Mouse (Mus musculus): ENCODE measurements around the gene Cacna1a. TPM values are rescaled to one million over a fixed set of nuclear protein-coding genes. Genes with fewer than 3 reads are reported as not detected.

The Cacna1a gene
- polyA plus RNA-seq, 1 experiment from 2014 or later, result 13.8 TPM

- under 1% methylated on average over 104 of the region's 106 CpGs for WGBS
- peak overlapping the region; percentile 74 for H3K9ac ChIP-seq (replicated peaks; ENCODE audit: low read length)
- peaks cover 23% of the 10 kb centered on the region for H3K4me1 ChIP-seq (ENCODE audit: control insufficient read depth, insufficient read depth, low read length)
- H3K27me3 ChIP-seq (ENCODE audit: control insufficient read depth, insufficient read depth, low read length), result no peaks in the 10 kb centered on the region
- DNase-seq, result peak; percentile 99
- H3K9me3 ChIP-seq (ENCODE audit: control insufficient read depth, low read length), result no peaks in the 10 kb centered on the region
- H3K36me3 ChIP-seq (ENCODE audit: control insufficient read depth, insufficient read depth, low read length), result peaks cover 5% of the 10 kb centered on the region
- H3K4me2 ChIP-seq (ENCODE audit: low read length), result peak overlapping the region; percentile 85
- H3K4me3 ChIP-seq (replicated peaks; ENCODE audit: low read depth, low read length), result peak overlapping the region; percentile 47
- peak overlapping the region; percentile 88 for H3K27ac ChIP-seq (replicated peaks; ENCODE audit: low read depth, low read length)
- ATAC-seq (ENCODE audit: low FRiP score, low TSS enrichment), result peak; percentile 91
Measured at GRCm38 (mm10) chr8:84639162-84640009, 251.1 kb downstream of the Cacna1a start.

GRCm38 (mm10) chr8:84640010-84640588 is 251.9 kb downstream of the Cacna1a start:
- ATAC-seq (ENCODE audit: low FRiP score, low TSS enrichment) (no peak), DNase-seq (peak; percentile 8)
- Histone ChIP-seq H3K9me3 (ENCODE audit: control insufficient read depth, low read length) (no peaks in the 10 kb centered on the region), H3K4me1 (ENCODE audit: control insufficient read depth, insufficient read depth, low read length) (peaks cover 17% of the 10 kb centered on the region), H3K36me3 (ENCODE audit: control insufficient read depth, insufficient read depth, low read length) (peaks cover 5% of the 10 kb centered on the region), H3K27ac (replicated peaks; ENCODE audit: low read depth, low read length) (peak overlapping the region; percentile 60), H3K9ac (replicated peaks; ENCODE audit: low read length) (no peak overlapping the region), H3K4me2 (ENCODE audit: low read length) (peak overlapping the region; percentile 85), H3K4me3 (replicated peaks; ENCODE audit: low read depth, low read length) (peak overlapping the region; percentile 42), H3K27me3 (ENCODE audit: control insufficient read depth, insufficient read depth, low read length) (no peaks in the 10 kb centered on the region)
- WGBS, result 29% methylated on average over 9 of the region's 9 CpGs

GRCm38 (mm10) chr8:84640617-84641294 is 252.5 kb downstream of the Cacna1a start:
- no peak overlapping the region for H3K27ac ChIP-seq (replicated peaks; ENCODE audit: low read depth, low read length)
- 69% methylated on average over 7 of the region's 7 CpGs for WGBS
- no peak overlapping the region for H3K9ac ChIP-seq (replicated peaks; ENCODE audit: low read length)
- ATAC-seq (ENCODE audit: low FRiP score, low TSS enrichment) (no peak), DNase-seq (no peak)
- H3K4me1 ChIP-seq (ENCODE audit: control insufficient read depth, insufficient read depth, low read length), result peaks cover 10% of the 10 kb centered on the region
- H3K4me3 ChIP-seq (replicated peaks; ENCODE audit: low read depth, low read length), result no peak overlapping the region
- H3K36me3 ChIP-seq (ENCODE audit: control insufficient read depth, insufficient read depth, low read length), result peaks cover 5% of the 10 kb centered on the region
- no peak overlapping the region for H3K4me2 ChIP-seq (ENCODE audit: low read length)
- H3K27me3 ChIP-seq (ENCODE audit: control insufficient read depth, insufficient read depth, low read length), result no peaks in the 10 kb centered on the region
- no peaks in the 10 kb centered on the region for H3K9me3 ChIP-seq (ENCODE audit: control insufficient read depth, low read length)

- DNase-seq, result no peak
- Histone ChIP-seq H3K9ac (replicated peaks; ENCODE audit: low read length) (no peak overlapping the region), H3K27me3 (ENCODE audit: control insufficient read depth, insufficient read depth, low read length) (no peaks in the 10 kb centered on the region), H3K4me2 (ENCODE audit: low read length) (no peak overlapping the region), H3K4me3 (replicated peaks; ENCODE audit: low read depth, low read length) (no peak overlapping the region), H3K9me3 (ENCODE audit: control insufficient read depth, low read length) (no peaks in the 10 kb centered on the region), H3K4me1 (ENCODE audit: control insufficient read depth, insufficient read depth, low read length) (peaks cover 8% of the 10 kb centered on the region), H3K27ac (replicated peaks; ENCODE audit: low read depth, low read length) (no peak overlapping the region), H3K36me3 (ENCODE audit: control insufficient read depth, insufficient read depth, low read length) (no peaks in the 10 kb centered on the region; the same call in 1 of the 2 replicates)
- WGBS, result 84% methylated on average over 1 of the region's 1 CpGs
- ATAC-seq (ENCODE audit: low FRiP score, low TSS enrichment), result no peak
Measured at GRCm38 (mm10) chr8:84641578-84642361, 253.5 kb downstream of the Cacna1a start.

GRCm38 (mm10) chr8:84643019-84643418 is 254.8 kb downstream of the Cacna1a start:
- Histone ChIP-seq H3K27me3 (ENCODE audit: control insufficient read depth, insufficient read depth, low read length) (no peaks in the 10 kb centered on the region), H3K27ac (replicated peaks; ENCODE audit: low read depth, low read length) (no peak overlapping the region), H3K9ac (replicated peaks; ENCODE audit: low read length) (no peak overlapping the region), H3K4me3 (replicated peaks; ENCODE audit: low read depth, low read length) (no peak overlapping the region), H3K9me3 (ENCODE audit: control insufficient read depth, low read length) (no peaks in the 10 kb centered on the region), H3K4me1 (ENCODE audit: control insufficient read depth, insufficient read depth, low read length) (peaks cover 13% of the 10 kb centered on the region), H3K4me2 (ENCODE audit: low read length) (no peak overlapping the region), H3K36me3 (ENCODE audit: control insufficient read depth, insufficient read depth, low read length) (no peaks in the 10 kb centered on the region)
- DNase-seq, result no peak
- WGBS, result 73% methylated on average over 5 of the region's 5 CpGs
- no peak for ATAC-seq (ENCODE audit: low FRiP score, low TSS enrichment)

- Histone ChIP-seq H3K27me3 (ENCODE audit: control insufficient read depth, insufficient read depth, low read length) (no peaks in the 10 kb centered on the region), H3K4me2 (ENCODE audit: low read length) (peak overlapping the region; percentile 53; the same call in 1 of the 2 replicates), H3K4me3 (replicated peaks; ENCODE audit: low read depth, low read length) (no peak overlapping the region), H3K9me3 (ENCODE audit: control insufficient read depth, low read length) (no peaks in the 10 kb centered on the region), H3K36me3 (ENCODE audit: control insufficient read depth, insufficient read depth, low read length) (no peaks in the 10 kb centered on the region), H3K27ac (replicated peaks; ENCODE audit: low read depth, low read length) (no peak overlapping the region; the same call in 1 of the 2 replicates), H3K4me1 (ENCODE audit: control insufficient read depth, insufficient read depth, low read length) (peaks cover 6% of the 10 kb centered on the region), H3K9ac (replicated peaks; ENCODE audit: low read length) (no peak overlapping the region)
- no peak for ATAC-seq (ENCODE audit: low FRiP score, low TSS enrichment)
- peak; percentile 49 for DNase-seq
- 60% methylated on average over 6 of the region's 6 CpGs for WGBS
Measured at GRCm38 (mm10) chr8:84646800-84647199, 258.6 kb downstream of the Cacna1a start.

- 3% methylated on average over 14 of the region's 14 CpGs for WGBS
- Histone ChIP-seq H3K9ac (replicated peaks; ENCODE audit: low read length) (0 out of 2 replicates have a peak overlapping the region, but pooled peaks have one; percentile 20), H3K9me3 (ENCODE audit: control insufficient read depth, low read length) (no peaks in the 10 kb centered on the region), H3K4me2 (ENCODE audit: low read length) (peak overlapping the region; percentile 53), H3K27ac (replicated peaks; ENCODE audit: low read depth, low read length) (peak overlapping the region; percentile 55; the same call in 1 of the 2 replicates), H3K27me3 (ENCODE audit: control insufficient read depth, insufficient read depth, low read length) (no peaks in the 10 kb centered on the region), H3K36me3 (ENCODE audit: control insufficient read depth, insufficient read depth, low read length) (no peaks in the 10 kb centered on the region), H3K4me3 (replicated peaks; ENCODE audit: low read depth, low read length) (peak overlapping the region; percentile 19; the same call in 1 of the 2 replicates), H3K4me1 (ENCODE audit: control insufficient read depth, insufficient read depth, low read length) (peaks cover 6% of the 10 kb centered on the region)
- peak; percentile 67; the same call in 1 of the 2 replicates for ATAC-seq (ENCODE audit: low FRiP score, low TSS enrichment)
- DNase-seq, result peak; percentile 73
Measured at GRCm38 (mm10) chr8:84647461-84647901, 259.2 kb downstream of the Cacna1a start.

GRCm38 (mm10) chr8:84650213-84650612 is 262.0 kb downstream of the Cacna1a start:
- Histone ChIP-seq H3K4me3 (replicated peaks; ENCODE audit: low read depth, low read length) (no peak overlapping the region), H3K9ac (replicated peaks; ENCODE audit: low read length) (no peak overlapping the region), H3K36me3 (ENCODE audit: control insufficient read depth, insufficient read depth, low read length) (no peaks in the 10 kb centered on the region), H3K9me3 (ENCODE audit: control insufficient read depth, low read length) (no peaks in the 10 kb centered on the region), H3K27ac (replicated peaks; ENCODE audit: low read depth, low read length) (no peak overlapping the region), H3K4me2 (ENCODE audit: low read length) (no peak overlapping the region), H3K4me1 (ENCODE audit: control insufficient read depth, insufficient read depth, low read length) (peaks cover 10% of the 10 kb centered on the region), H3K27me3 (ENCODE audit: control insufficient read depth, insufficient read depth, low read length) (no peaks in the 10 kb centered on the region)
- WGBS, result 47% methylated on average over 3 of the region's 3 CpGs
- ATAC-seq (ENCODE audit: low FRiP score, low TSS enrichment), result no peak
- no peak for DNase-seq

Data from midbrain, embryonic 14.5 days (tissue).